Mouse (Mus musculus): ENCODE results near the gene Zfhx3. TPM values are rescaled to one million over a fixed set of nuclear protein-coding genes. Genes with fewer than 3 reads are reported as not detected.

Zfhx3 gene
- polyA plus RNA-seq, 1 experiment from 2014 or later, result 22.0 TPM

GRCm38 (mm10) chr8:108842307-108842706, 899.9 kb downstream of the Zfhx3 start:
- 85% methylated on average over 5 of the region's 5 CpGs for WGBS
- DNase-seq (ENCODE audit: low spot score), result no peak
- Histone ChIP-seq H3K27me3 (ENCODE audit: insufficient read depth, poor library complexity, severe bottlenecking) (no peaks in the 10 kb centered on the region), H3K36me3 (peaks cover 20% of the 10 kb centered on the region), H3K4me1 (replicated peaks) (peaks cover 45% of the 10 kb centered on the region), H3K9me3 (no peaks in the 10 kb centered on the region), H3K4me3 (no peak overlapping the region), H3K27ac (no peak overlapping the region; the same call in 1 of the 2 replicates)

DNA sequence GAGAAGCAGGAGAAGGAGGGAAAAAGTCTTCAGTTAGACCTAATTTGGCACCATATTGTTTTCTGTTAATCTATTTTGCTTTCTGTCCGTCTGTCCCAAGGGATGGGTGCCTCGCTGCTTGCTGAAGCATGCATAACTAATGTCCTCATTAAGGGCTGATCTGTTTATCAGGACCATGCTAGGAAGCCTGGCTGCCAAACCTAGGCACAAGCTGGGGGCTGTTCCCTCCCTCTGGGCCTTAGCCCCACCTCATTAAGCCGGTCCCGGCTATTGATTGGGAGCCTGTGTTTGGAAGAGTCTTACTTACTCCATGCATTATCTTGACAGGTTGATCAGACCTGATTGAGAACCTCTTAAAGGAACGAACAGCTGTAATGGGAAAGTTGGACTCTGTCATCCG, 903.7 kb downstream of the Zfhx3 start:
- H3K4me3 ChIP-seq, result no peak overlapping the region
- H3K27me3 ChIP-seq (ENCODE audit: insufficient read depth, poor library complexity, severe bottlenecking), result no peaks in the 10 kb centered on the region
- peaks cover 26% of the 10 kb centered on the region for H3K36me3 ChIP-seq
- WGBS, result 70% methylated on average over 6 of the region's 6 CpGs
- no peak for DNase-seq (ENCODE audit: low spot score)
- 0 out of 2 replicates have a peak overlapping the region, but pooled peaks have one; percentile 13 for H3K27ac ChIP-seq
- no peaks in the 10 kb centered on the region for H3K9me3 ChIP-seq
- peaks cover 27% of the 10 kb centered on the region for H3K4me1 ChIP-seq (replicated peaks)

- H3K9me3 ChIP-seq, result no peaks in the 10 kb centered on the region
- peaks cover 28% of the 10 kb centered on the region for H3K4me1 ChIP-seq (replicated peaks)
- H3K4me3 ChIP-seq, result no peak overlapping the region
- H3K36me3 ChIP-seq, result peaks cover 26% of the 10 kb centered on the region
- 81% methylated on average over 11 of the region's 11 CpGs for WGBS
- DNase-seq (ENCODE audit: low spot score), result no peak
- no peaks in the 10 kb centered on the region for H3K27me3 ChIP-seq (ENCODE audit: insufficient read depth, poor library complexity, severe bottlenecking)
- no peak overlapping the region for H3K27ac ChIP-seq
These were observed 904.4 kb downstream of the Zfhx3 start for GRCm38 (mm10) chr8:108846827-108847226.

DNA sequence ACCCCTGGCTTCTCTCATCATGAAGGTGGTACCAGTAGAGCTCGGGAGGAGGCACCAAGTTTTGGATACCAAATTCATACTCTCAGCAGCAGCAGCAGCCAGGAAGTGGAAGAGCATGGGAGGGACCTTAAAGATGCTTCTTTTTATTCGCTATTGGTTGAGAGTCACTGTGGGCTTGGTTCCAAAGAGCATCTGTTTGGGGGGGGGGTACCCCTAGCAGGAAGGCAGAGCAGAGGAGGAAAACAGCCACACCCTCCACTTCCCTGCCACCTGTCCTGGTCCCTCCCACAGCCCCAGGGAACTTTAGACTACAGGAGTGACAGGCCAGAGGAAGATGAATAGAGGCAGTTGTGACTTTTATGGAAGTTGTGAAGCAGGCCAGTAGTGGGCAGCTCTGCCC, 904.9 kb downstream of the Zfhx3 start:
- Histone ChIP-seq H3K4me1 (replicated peaks) (peaks cover 33% of the 10 kb centered on the region), H3K9me3 (no peaks in the 10 kb centered on the region), H3K4me3 (no peak overlapping the region), H3K27me3 (ENCODE audit: insufficient read depth, poor library complexity, severe bottlenecking) (no peaks in the 10 kb centered on the region), H3K36me3 (peaks cover 26% of the 10 kb centered on the region), H3K27ac (no peak overlapping the region)
- 81% methylated on average over 2 of the region's 2 CpGs for WGBS
- no peak for DNase-seq (ENCODE audit: low spot score)

DNA sequence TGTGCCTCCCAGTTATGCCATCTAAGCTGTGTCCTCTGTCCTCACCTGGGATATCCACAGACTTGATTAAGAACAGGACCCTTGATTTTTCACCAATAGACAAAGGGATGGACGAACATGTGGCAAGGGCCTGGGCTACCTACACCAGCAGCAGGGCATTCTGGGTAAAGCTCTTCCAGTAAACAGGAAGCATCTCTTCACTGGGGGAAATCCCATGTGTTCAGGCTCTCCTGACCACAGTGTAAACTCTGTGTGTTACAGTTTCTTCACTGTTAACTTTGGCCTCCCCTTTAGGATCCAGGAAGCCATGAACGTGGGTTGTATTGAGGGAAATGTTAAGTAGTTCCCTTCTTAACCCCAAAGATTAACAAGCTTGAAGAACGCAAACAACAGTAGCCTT, 906.0 kb downstream of the Zfhx3 start:
- 85% methylated on average over 3 of the region's 3 CpGs for WGBS
- DNase-seq (ENCODE audit: low spot score), result no peak
- no peak overlapping the region for H3K4me3 ChIP-seq
- no peaks in the 10 kb centered on the region for H3K9me3 ChIP-seq
- H3K27ac ChIP-seq, result no peak overlapping the region
- peaks cover 26% of the 10 kb centered on the region for H3K36me3 ChIP-seq
- no peaks in the 10 kb centered on the region for H3K27me3 ChIP-seq (ENCODE audit: insufficient read depth, poor library complexity, severe bottlenecking)
- peaks cover 45% of the 10 kb centered on the region for H3K4me1 ChIP-seq (replicated peaks)

DNA sequence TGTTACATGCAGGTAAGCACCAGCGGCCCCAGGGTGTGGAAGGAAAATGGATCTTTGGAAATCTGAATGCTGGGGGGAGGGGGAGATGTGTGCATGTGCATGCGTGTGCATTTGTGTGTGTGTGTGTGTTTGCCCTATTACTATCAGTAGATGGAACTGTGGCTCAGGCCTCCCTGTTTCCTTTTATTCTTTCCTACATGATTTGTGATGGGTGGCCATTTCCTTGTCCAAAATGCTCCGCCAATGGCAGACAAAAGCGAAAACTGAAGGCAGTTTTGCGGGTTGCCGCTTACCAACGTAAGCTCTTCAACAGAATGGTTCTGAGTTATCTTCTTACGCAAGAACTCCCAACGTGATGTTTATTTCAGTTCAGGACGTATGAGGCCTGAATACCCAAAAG, 910.6 kb downstream of the Zfhx3 start:
- 89% methylated on average over 10 of the region's 10 CpGs for WGBS
- Histone ChIP-seq H3K9me3 (no peaks in the 10 kb centered on the region), H3K27me3 (ENCODE audit: insufficient read depth, poor library complexity, severe bottlenecking) (no peaks in the 10 kb centered on the region), H3K27ac (no peak overlapping the region; the same call in 1 of the 2 replicates), H3K4me3 (no peak overlapping the region), H3K4me1 (replicated peaks) (peaks cover 39% of the 10 kb centered on the region), H3K36me3 (peaks cover 22% of the 10 kb centered on the region)
- DNase-seq (ENCODE audit: low spot score), result no peak

- Histone ChIP-seq H3K4me1 (replicated peaks) (peaks cover 45% of the 10 kb centered on the region), H3K27ac (peak overlapping the region; percentile 50), H3K9me3 (no peaks in the 10 kb centered on the region), H3K4me3 (no peak overlapping the region), H3K27me3 (ENCODE audit: insufficient read depth, poor library complexity, severe bottlenecking) (no peaks in the 10 kb centered on the region), H3K36me3 (peaks cover 29% of the 10 kb centered on the region)
- WGBS, result 71% methylated on average over 12 of the region's 12 CpGs
- no peak for DNase-seq (ENCODE audit: low spot score)
These were observed 912.1 kb downstream of the Zfhx3 start for GRCm38 (mm10) chr8:108854444-108855102.

GRCm38 (mm10) chr8:108859001-108859400, 916.6 kb downstream of the Zfhx3 start:
- no peak overlapping the region for H3K27ac ChIP-seq
- H3K4me3 ChIP-seq, result no peak overlapping the region
- 90% methylated on average over 8 of the region's 8 CpGs for WGBS
- no peak for DNase-seq (ENCODE audit: low spot score)
- H3K27me3 ChIP-seq (ENCODE audit: insufficient read depth, poor library complexity, severe bottlenecking), result no peaks in the 10 kb centered on the region
- H3K9me3 ChIP-seq, result no peaks in the 10 kb centered on the region
- H3K4me1 ChIP-seq (replicated peaks), result peaks cover 46% of the 10 kb centered on the region
- H3K36me3 ChIP-seq, result peaks cover 48% of the 10 kb centered on the region

DNA sequence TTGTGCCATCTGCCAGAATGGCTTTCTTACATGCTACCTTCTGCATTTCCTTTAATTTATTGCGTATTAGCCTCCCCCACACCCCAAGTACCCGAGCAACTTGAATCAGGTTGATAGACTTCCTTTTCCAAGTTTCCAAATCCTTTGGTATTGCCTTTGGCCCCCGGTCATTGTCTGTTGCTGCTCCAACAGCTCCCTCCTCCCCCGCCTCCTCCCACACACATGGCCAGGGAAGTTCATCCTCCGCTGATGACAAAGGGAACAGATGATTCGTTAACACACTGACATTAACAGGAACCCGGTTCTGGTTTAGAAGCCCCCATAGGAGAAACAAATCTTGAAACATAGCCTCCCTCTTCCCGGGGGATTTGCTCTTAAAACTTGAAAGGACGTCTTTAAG, 917.5 kb downstream of the Zfhx3 start:
- WGBS, result 72% methylated on average over 9 of the region's 9 CpGs
- Histone ChIP-seq H3K36me3 (peaks cover 48% of the 10 kb centered on the region), H3K27ac (no peak overlapping the region), H3K27me3 (ENCODE audit: insufficient read depth, poor library complexity, severe bottlenecking) (no peaks in the 10 kb centered on the region), H3K4me1 (replicated peaks) (peaks cover 42% of the 10 kb centered on the region), H3K4me3 (no peak overlapping the region), H3K9me3 (no peaks in the 10 kb centered on the region)
- DNase-seq (ENCODE audit: low spot score), result no peak

DNA sequence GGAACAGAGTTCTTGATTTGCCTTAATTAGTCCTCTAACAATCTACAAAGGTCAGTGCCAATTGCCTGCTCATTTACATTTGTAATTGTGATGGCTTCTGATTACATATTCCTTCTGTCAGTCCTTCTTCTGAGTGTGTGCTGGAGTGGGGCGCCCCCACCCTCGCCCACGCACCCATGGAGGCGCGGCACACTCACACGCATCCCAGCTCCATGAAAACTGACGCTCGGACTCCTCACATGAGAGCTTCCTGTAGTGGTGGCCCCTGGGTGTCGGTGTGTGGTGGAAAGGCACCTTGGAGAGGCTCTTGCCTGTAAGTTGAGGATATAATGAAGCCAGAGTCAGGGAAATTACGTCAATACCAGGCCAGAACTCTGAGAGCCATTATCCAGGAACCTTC, 921.0 kb downstream of the Zfhx3 start:
- Histone ChIP-seq H3K4me1 (replicated peaks) (peaks cover 63% of the 10 kb centered on the region), H3K4me3 (no peak overlapping the region), H3K27ac (0 out of 2 replicates have a peak overlapping the region, but pooled peaks have one; percentile 4), H3K27me3 (ENCODE audit: insufficient read depth, poor library complexity, severe bottlenecking) (no peaks in the 10 kb centered on the region), H3K9me3 (no peaks in the 10 kb centered on the region), H3K36me3 (peaks cover 29% of the 10 kb centered on the region)
- WGBS, result 92% methylated on average over 10 of the region's 10 CpGs
- no peak for DNase-seq (ENCODE audit: low spot score)

DNA sequence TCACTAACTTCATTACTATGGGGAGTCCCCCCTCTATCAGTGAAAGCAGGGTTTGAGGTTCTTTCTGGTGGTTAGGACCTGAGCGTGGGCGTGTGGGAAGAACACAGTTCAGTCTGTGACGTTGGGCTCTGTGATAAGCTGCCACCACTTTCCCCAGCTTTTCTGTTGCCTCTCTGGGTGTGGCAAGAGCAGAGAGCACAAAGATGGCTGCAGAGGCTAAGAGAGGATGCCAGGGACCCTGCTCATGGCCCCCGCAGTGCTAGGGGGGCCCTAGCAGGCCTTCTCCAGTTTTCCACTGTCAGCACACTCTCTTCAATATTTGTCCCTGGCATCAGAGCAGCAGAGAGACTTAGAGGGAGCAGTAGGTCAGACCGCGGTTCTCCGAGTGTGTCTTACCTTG, 924.0 kb downstream of the Zfhx3 start:
- H3K36me3 ChIP-seq, result peaks cover 17% of the 10 kb centered on the region
- no peaks in the 10 kb centered on the region for H3K27me3 ChIP-seq (ENCODE audit: insufficient read depth, poor library complexity, severe bottlenecking)
- 90% methylated on average over 7 of the region's 7 CpGs for WGBS
- DNase-seq (ENCODE audit: low spot score), result no peak
- no peaks in the 10 kb centered on the region for H3K9me3 ChIP-seq
- peaks cover 59% of the 10 kb centered on the region for H3K4me1 ChIP-seq (replicated peaks)
- H3K27ac ChIP-seq, result peak overlapping the region; percentile 70
- H3K4me3 ChIP-seq, result no peak overlapping the region

DNA sequence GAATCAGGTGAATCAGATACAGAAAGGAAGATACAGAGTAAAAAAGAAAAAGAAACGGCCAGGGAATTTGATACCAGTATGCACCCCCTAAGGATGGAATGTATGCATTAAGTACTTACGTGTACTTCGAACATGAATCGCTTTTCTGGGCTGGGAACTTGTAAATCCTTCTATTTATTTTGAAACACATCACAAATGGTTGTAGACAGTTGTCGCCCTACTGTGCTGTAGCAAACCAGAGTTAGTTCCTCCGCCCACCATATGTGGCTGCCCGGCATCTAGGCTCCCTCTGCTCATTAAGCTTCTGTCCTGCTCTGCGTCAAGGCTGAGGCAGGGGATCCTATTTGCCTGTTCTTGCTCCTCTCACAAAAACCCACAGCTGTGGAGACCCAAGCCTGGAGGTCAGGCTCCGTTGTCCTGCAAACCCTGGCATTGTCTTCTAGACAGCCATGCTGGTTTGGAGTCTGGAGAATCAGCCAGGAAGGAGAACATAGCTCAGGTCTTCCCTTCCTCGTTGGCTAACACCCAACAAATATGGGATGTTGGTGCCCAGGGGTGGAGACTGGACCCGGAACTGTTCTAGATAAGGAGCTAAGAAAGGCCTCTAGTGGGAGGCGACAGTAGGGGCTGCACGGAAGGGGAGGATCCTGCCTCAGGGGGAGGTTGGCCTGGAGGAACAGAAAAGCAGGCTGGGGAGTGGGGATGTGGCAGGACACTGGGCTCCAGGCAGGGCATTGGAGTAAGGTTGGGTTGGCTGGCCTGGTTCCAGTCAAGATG, 925.2 kb downstream of the Zfhx3 start:
- no peaks in the 10 kb centered on the region for H3K27me3 ChIP-seq (ENCODE audit: insufficient read depth, poor library complexity, severe bottlenecking)
- 68% methylated on average over 13 of the region's 13 CpGs for WGBS
- peaks cover 22% of the 10 kb centered on the region; the same call in 1 of the 2 replicates for H3K36me3 ChIP-seq
- H3K4me3 ChIP-seq, result no peak overlapping the region
- DNase-seq (ENCODE audit: low spot score), result no peak
- H3K4me1 ChIP-seq (replicated peaks), result peaks cover 52% of the 10 kb centered on the region
- peak overlapping the region; percentile 70 for H3K27ac ChIP-seq
- H3K9me3 ChIP-seq, result no peaks in the 10 kb centered on the region

Measured in hindbrain, embryonic 10.5 days (tissue).